Mouse (Mus musculus) hematopoietic stem cell, adult 5-6 weeks (primary cell): ENCODE data around the gene Pla2g2f. TPM values are rescaled to one million over a fixed set of nuclear protein-coding genes. Genes with fewer than 3 reads are reported as not detected.

Experiments
- ATAC-seq, 2 experiments: fragments of 125-278 bp in 1 of 2; replicated peaks in 1 of 2; 2 replicates each; pipeline ENCODE4 v1.8.0; 2016 to 2017; ENCODE audit warnings: inconsistent platforms in 2 of 2, mild to moderate bottlenecking in 2 of 2, moderate number of reproducible peaks in 2 of 2, low read depth in 1 of 2, moderate TSS enrichment in 1 of 2; ENCODE audit not compliant: low FRiP score in 2 of 2, poor library complexity in 2 of 2, severe bottlenecking in 2 of 2, insufficient read depth in 1 of 2, low TSS enrichment in 1 of 2
- total RNA-seq: library from RNA; stranded (forward); fragments of 172-1452, 232-1000 nt; gene quantifications from 2 replicates; pipeline ENCODE4 v1.2.3, GENCODE M21; 2017

The Pla2g2f gene
- not detected in 2 replicates for total RNA-seq

GRCm38 (mm10) chr4:138757416-138757815 lies at the start of gene Pla2g2f:
Gene Pla2g2f (minus strand): TSS chr4:138757626.
- ATAC-seq = no peak

- peak; percentile 79 to 88 for ATAC-seq
These were observed 49.6 kb upstream of the Pla2g2f start for GRCm38 (mm10) chr4:138806920-138807541.

DNA sequence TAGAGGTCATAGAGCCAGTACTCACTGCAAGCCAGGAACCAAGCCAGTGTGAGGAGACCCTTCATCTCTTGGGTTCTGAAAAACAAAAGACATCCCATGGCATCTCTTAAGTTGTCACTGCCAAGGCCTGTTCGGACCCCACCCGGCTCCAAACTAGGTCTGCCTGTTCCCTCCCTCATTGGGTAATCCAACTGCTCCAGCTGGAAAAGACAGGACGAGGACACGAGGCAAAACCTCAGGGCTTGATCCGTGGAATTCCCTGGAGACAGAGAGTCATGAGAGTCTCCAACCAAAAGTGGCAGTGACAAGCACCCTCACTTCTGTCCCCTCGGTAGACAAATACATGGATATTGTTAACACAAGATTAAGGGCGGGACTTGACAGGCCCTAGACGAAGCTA lies 48.7 kb upstream of the Pla2g2f start:
- no peak for ATAC-seq

DNA sequence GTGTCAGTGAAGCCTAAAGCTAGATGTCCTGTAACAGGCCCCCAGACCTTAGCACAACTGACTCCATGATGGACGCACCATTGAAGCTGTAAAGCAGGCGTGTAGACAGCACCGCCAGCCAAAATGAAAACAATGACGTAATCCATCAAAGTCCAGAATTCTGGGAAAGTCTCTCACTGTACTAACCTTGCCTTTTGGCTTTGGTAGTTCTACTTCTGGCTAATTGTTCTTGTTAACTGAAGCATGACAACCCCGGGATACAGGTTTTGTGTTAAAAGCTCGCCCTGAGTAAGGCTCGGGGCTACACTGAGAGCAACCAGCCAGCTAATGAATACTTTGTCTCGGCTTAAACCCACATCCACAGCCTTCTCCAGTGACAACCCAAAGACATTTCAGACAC lies 47.8 kb upstream of the Pla2g2f start:
- ATAC-seq = no peak

GRCm38 (mm10) chr4:138802917-138803316 lies 45.5 kb upstream of the Pla2g2f start:
- ATAC-seq = no peak

- no peak for ATAC-seq
These were observed 44.2 kb upstream of the Pla2g2f start for GRCm38 (mm10) chr4:138801631-138802030.

GRCm38 (mm10) chr4:138800134-138800744 lies 42.8 kb upstream of the Pla2g2f start:
- ATAC-seq = no peak

GRCm38 (mm10) chr4:138797217-138797570 lies 39.8 kb upstream of the Pla2g2f start:
- ATAC-seq = no peak

GRCm38 (mm10) chr4:138796513-138797216 lies 39.2 kb upstream of the Pla2g2f start:
- ATAC-seq = no peak

DNA sequence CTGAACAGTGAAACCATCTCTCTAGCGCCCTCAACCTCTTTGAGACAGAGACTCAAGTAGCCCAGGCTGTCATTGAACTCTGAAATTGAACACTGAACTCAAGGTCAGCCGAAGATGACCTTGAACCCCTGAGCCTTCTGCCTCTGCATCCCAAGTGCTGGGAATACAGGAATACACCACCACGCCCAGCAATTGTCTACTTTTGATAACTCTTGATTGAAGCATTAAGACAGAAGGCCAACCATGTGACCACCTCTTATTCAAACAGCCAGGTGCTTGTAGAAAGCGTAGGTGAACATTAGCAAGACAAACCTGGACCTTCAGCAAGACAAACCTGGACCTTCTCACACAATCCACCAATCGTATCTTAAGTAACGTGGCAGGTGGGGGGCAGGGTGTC lies 36.9 kb upstream of the Pla2g2f start:
- ATAC-seq = no peak

- ATAC-seq = no peak; a peak in 1 of 4 replicates
These were observed 35.9 kb upstream of the Pla2g2f start for GRCm38 (mm10) chr4:138793276-138793675.

- ATAC-seq = no peak
These were observed 35.2 kb upstream of the Pla2g2f start for GRCm38 (mm10) chr4:138792599-138792998.

DNA sequence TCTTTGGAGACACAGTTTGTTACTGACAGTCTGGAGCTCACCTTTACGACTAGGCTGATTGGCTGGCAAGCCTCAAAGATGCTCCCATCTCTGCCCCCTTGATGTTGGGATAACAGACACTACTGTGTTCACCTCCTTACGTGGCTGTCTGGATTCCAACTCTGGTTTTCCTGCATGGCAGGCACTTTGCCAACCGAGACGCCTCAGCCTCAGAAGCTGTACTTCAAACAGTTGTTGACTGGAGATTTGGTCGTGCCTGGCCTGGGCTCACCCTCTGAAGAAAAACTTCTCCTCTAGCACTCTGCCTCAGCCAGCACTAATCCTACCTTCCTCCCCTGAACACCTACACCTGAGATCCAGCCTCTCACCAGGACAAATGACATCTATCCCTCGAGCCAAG lies 34.0 kb upstream of the Pla2g2f start:
- ATAC-seq = no peak

DNA sequence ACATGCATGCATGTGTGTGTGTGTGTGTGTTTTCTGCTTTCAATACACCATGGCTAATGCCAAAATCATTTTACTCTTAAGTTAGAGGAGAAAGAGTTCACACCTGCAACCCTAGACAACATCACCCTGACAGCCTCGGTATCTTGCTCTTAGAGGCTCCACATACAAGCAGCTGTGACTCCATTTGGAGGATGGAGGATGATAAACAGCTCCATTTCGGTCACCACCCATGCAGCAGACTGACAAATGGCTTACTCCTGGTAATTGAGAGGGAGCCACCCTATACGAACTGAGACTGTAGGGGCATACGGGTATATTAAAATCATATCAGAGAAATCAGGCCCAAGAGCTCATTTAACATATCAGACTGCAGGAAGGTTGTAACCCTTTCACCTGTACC lies 31.0 kb upstream of the Pla2g2f start:
- ATAC-seq = no peak

DNA sequence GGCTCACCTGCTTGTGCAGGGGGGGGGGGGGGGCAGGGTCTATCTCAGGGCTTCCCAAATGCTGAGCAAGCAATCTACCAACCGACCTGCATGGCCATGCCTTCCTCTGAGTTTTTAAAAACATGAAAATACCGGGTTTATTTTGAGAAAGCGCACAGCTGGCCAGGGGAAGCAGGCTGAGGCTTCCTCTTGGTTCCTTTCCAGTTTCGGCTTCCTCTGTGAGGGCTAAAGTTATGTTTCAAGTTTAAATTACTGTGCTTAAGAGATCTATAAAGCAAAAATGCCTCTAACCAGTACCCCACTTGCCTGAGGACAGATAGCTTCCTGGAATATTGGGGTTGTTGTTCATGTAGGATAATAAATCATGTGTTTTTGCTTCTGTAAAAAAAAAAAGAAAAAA lies 28.7 kb upstream of the Pla2g2f start:
- ATAC-seq = 0 out of 4 replicates have a peak, but pooled peaks of 1 of the 2 experiments have one; percentile 36

DNA sequence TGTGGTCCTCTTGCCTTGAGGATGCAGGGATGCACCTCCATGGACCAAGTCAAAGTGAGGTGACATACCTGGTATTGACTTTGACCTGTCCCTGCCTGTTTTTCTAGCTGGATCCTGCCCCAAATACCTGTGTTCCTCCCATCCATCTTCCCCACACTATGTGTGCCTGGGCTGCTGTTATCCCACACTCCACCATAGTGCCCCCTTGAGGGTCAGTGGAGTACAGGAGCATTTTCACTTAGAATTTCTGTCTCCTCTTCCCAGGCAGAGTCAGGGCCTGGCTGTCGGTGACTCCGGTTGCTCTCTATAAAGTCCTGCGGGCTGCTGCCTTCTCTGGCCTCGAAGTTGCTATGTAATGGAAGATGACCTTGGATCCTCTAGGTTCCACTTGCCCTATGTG lies 28.3 kb upstream of the Pla2g2f start:
- no peak for ATAC-seq

- ATAC-seq = no peak
These were observed 24.7 kb upstream of the Pla2g2f start for GRCm38 (mm10) chr4:138782098-138782497.

- no peak for ATAC-seq
These were observed 22.9 kb upstream of the Pla2g2f start for GRCm38 (mm10) chr4:138780300-138780699.
